Mouse (Mus musculus) MEL (cell line): Measurements from ENCODE around the gene Pard3.

ENCODE experiments used
- CTCF ChIP-seq, 3 experiments: IDR thresholded peaks in 2 of 3; conservative IDR thresholded peaks in 1 of 3; 2 replicates each; pipeline ENCODE4 v1.5.1; 2011 to 2012; ENCODE audit warnings: low read length in 3 of 3, low read depth in 2 of 3, mild to moderate bottlenecking in 2 of 3, improper control_type of control experiment in 1 of 3, inconsistent platforms in 1 of 3, mixed read lengths in 1 of 3, moderate library complexity in 1 of 3; ENCODE audit not compliant: control insufficient read depth in 1 of 3, insufficient read depth in 1 of 3, poor library complexity in 1 of 3, severe bottlenecking in 1 of 3
- EP300 ChIP-seq, 2 experiments: IDR thresholded peaks; 2 replicates each; pipeline ENCODE4 v1.6.1; 2011; ENCODE audit warnings: improper control_type of control experiment in 2 of 2, low read length in 2 of 2, low read depth in 1 of 2, mild to moderate bottlenecking in 1 of 2
- MAX ChIP-seq: IDR thresholded peaks from 2 replicates; pipeline ENCODE4 v1.6.1; 2011; ENCODE audit warnings: low read length, improper control_type of control experiment
- POLR2A ChIP-seq, 2 experiments: IDR thresholded peaks; 2 replicates each; pipeline ENCODE4 v1.6.1; 2011 to 2012; ENCODE audit warnings: low read length in 2 of 2, mild to moderate bottlenecking in 2 of 2, control low read depth in 1 of 2, improper control_type of control experiment in 1 of 2, low read depth in 1 of 2, moderate library complexity in 1 of 2; ENCODE audit not compliant: control insufficient read depth in 1 of 2, insufficient read depth in 1 of 2, poor library complexity in 1 of 2
- POLR2AphosphoS2 ChIP-seq: IDR thresholded peaks from 2 replicates; pipeline ENCODE4 v1.6.1; 2011; ENCODE audit warnings: low read length, improper control_type of control experiment
- SIN3A ChIP-seq: IDR thresholded peaks from 2 replicates; pipeline ENCODE4 v1.6.1; 2012; ENCODE audit warnings: low read length, improper control_type of control experiment, inconsistent platforms
- USF1 ChIP-seq: IDR thresholded peaks from 2 replicates; pipeline ENCODE4 v1.6.1; 2014; ENCODE audit warnings: low read depth, mild to moderate bottlenecking, inconsistent platforms, low read length, improper control_type of control experiment, moderate library complexity
- ZC3H11A ChIP-seq: IDR thresholded peaks from 2 replicates; pipeline ENCODE4 v1.6.1; 2012; ENCODE audit warnings: low read depth, mild to moderate bottlenecking, inconsistent platforms, low read length, improper control_type of control experiment
- ZMIZ1 ChIP-seq: IDR thresholded peaks from 2 replicates; pipeline ENCODE4 v1.6.1; 2012; ENCODE audit warnings: low read depth, mild to moderate bottlenecking, inconsistent platforms, low read length, improper control_type of control experiment, moderate library complexity

- TF ChIP-seq ZC3H11A, result no peak
- TF ChIP-seq SIN3A, result no peak
- TF ChIP-seq POLR2AphosphoS2, result no peak
- no peak for TF ChIP-seq POLR2A (IDR thresholded peaks at IDR 0.05; ENCODE audit: control insufficient read depth in 1 of 2, insufficient read depth in 1 of 2, low read depth in 1 of 2, low read length in 2 of 2, poor library complexity in 1 of 2)
- no peak for TF ChIP-seq ZMIZ1
- TF ChIP-seq CTCF (IDR thresholded peaks at IDR 0.05 in 2 of 3, conservative IDR thresholded peaks at IDR 0.05 in 1 of 3; ENCODE audit: control insufficient read depth in 1 of 3, insufficient read depth in 1 of 3, low read depth in 2 of 3, low read length in 3 of 3, poor library complexity in 1 of 3, severe bottlenecking in 1 of 3), result no peak
- no peak for TF ChIP-seq EP300 (IDR thresholded peaks at IDR 0.05; ENCODE audit: low read depth in 1 of 2, low read length in 2 of 2)
- TF ChIP-seq MAX, result no peak
- no peak for TF ChIP-seq USF1
These were observed 165.9 kb downstream of the Pard3 start for GRCm38 (mm10) chr8:127229325-127230232.
